Mouse (Mus musculus): ENCODE results near the gene Ppp1r14c. TPM values are rescaled to one million over a fixed set of nuclear protein-coding genes. Genes with fewer than 3 reads are reported as not detected.
"Not testable (repeated sequence)": the region's sequence is repeated elsewhere in the genome, so short reads cannot be mapped to it uniquely, and the experiment has no call there.

The Ppp1r14c gene
- polyA plus RNA-seq, 1 experiment, result 5.0 TPM

DNA sequence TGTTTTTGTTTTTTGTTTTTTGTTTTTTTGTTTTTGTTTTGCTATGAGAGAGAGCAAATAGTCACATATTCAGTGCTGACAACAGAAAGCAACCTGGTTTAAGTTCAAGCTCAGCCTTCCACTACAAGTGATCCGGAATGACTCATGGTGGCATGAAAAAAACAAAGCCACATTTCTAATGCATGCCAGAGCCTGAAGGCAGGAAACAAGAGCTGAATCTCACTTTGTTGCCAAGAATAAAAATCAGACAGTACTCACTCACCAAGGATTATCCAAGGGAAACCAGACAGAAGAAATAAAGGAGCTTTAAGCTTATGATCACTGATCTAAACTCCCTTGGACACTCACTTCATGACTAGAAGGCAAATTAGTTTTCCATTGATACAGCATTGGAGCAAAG is 110.8 kb downstream of the Ppp1r14c start:
- H3K4me2 ChIP-seq (ENCODE audit: low read depth), result peak overlapping the region; percentile 10
- H3K27me3 ChIP-seq (ENCODE audit: control insufficient read depth, insufficient read depth, insufficient read length), result no peaks in the 10 kb centered on the region
- no peaks in the 10 kb centered on the region for H3K36me3 ChIP-seq (ENCODE audit: control insufficient read depth, insufficient read depth)
- H3K4me3 ChIP-seq, result no peak overlapping the region
- no peak overlapping the region for H3ac ChIP-seq (ENCODE audit: control insufficient read depth, insufficient read length)
- no peak for TF ChIP-seq TCF3 (IDR thresholded peaks at IDR 0.05; ENCODE audit: insufficient read length, low read depth)
- no peak for TF ChIP-seq USF1 (IDR thresholded peaks at IDR 0.05; ENCODE audit: low read depth)
- no peak for TF ChIP-seq MYOG (IDR thresholded peaks at IDR 0.05; ENCODE audit: control insufficient read depth in 1 of 3, insufficient read depth in 1 of 3, insufficient read length in 2 of 3, low read depth in 2 of 3)
- no peak for TF ChIP-seq MYOD1 (IDR thresholded peaks at IDR 0.05; ENCODE audit: control insufficient read depth in 1 of 3, insufficient read length in 2 of 3, low read depth in 2 of 3)
- no peak for TF ChIP-seq REST (IDR thresholded peaks at IDR 0.05; ENCODE audit: insufficient read depth, insufficient read length)
- no peak for TF ChIP-seq POLR2AphosphoS2 (IDR thresholded peaks at IDR 0.05; ENCODE audit: insufficient read length, low read depth)
- TF ChIP-seq CEBPB (IDR thresholded peaks at IDR 0.05; ENCODE audit: insufficient read depth, poor library complexity, severe bottlenecking), result no peak
- no peak for TF ChIP-seq E2F4 (IDR thresholded peaks at IDR 0.05; ENCODE audit: insufficient read depth)
- TF ChIP-seq SRF (IDR thresholded peaks at IDR 0.05; ENCODE audit: control insufficient read depth, insufficient read length, low read depth), result no peak
- no peaks in the 10 kb centered on the region for H3K79me2 ChIP-seq (ENCODE audit: control insufficient read depth, insufficient read depth)

DNA sequence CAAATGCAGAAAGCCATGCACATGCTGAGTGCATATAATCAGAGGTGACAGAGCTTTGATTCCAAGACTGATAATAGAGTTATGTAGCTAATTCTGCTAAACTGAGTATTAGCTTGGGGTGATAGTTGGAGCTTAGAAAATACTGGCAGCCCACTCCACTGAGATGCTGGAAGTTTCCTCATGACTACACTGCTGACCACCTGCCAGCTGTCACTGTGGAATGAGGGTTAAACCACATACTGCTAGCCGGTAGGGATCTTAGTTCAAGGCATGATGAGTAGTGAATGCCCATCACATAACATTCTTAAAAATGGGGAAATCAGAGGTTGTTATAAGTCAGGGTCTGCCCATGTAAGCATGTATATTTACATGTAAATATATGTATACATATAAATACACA is 113.9 kb downstream of the Ppp1r14c start:
- TF ChIP-seq POLR2A (IDR thresholded peaks at IDR 0.05; ENCODE audit: insufficient read length, low read depth) (no peak), MYOD1 (IDR thresholded peaks at IDR 0.05; ENCODE audit: control insufficient read depth in 1 of 3, insufficient read length in 2 of 3, low read depth in 2 of 3) (peak in 2 of 3 experiments; percentile 36 to 57)
- H3K4me2 ChIP-seq (ENCODE audit: low read depth), result no peak overlapping the region
- no peak overlapping the region for H3ac ChIP-seq (ENCODE audit: control insufficient read depth, insufficient read length)
- H3K36me3 ChIP-seq (ENCODE audit: control insufficient read depth, insufficient read depth), result no peaks in the 10 kb centered on the region
- no peak overlapping the region for H3K4me3 ChIP-seq
- no peaks in the 10 kb centered on the region for H3K79me2 ChIP-seq (ENCODE audit: control insufficient read depth, insufficient read depth)
- no peaks in the 10 kb centered on the region for H3K27me3 ChIP-seq (ENCODE audit: control insufficient read depth, insufficient read depth, insufficient read length)

DNA sequence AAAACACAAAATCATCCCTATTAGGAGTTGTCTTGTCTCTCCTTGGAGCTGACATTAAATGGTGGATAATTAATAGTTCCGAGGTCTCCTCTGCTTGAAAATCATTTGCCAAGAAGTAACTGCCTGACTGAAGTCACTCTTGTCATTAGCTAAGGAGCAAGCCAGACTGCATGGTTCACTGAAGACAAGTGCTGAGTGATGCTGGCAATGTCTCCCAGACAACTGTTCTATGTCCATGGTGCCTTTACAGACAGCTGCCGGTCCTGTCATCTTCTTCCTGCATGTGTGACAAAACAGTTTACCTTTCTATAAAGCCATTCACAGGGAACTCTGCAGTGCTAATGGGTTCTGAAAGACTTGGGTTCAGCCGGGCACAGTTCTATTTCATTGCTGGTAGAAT is 124.2 kb downstream of the Ppp1r14c start:
- no peak overlapping the region for H3K4me3 ChIP-seq
- TF ChIP-seq POLR2AphosphoS2 (IDR thresholded peaks at IDR 0.05; ENCODE audit: insufficient read length, low read depth) (no peak), USF1 (IDR thresholded peaks at IDR 0.05; ENCODE audit: low read depth) (no peak), MYOD1 (IDR thresholded peaks at IDR 0.05; ENCODE audit: control insufficient read depth in 1 of 3, insufficient read length in 2 of 3, low read depth in 2 of 3) (no peak), MAX (IDR thresholded peaks at IDR 0.05; ENCODE audit: low read depth) (no peak), E2F4 (IDR thresholded peaks at IDR 0.05; ENCODE audit: insufficient read depth) (no peak), SRF (IDR thresholded peaks at IDR 0.05; ENCODE audit: control insufficient read depth, insufficient read length, low read depth) (no peak), REST (IDR thresholded peaks at IDR 0.05; ENCODE audit: insufficient read depth, insufficient read length) (no peak)
- no peak overlapping the region for H3K4me2 ChIP-seq (ENCODE audit: low read depth)
- no peaks in the 10 kb centered on the region for H3K79me2 ChIP-seq (ENCODE audit: control insufficient read depth, insufficient read depth)
- no peaks in the 10 kb centered on the region for H3K27me3 ChIP-seq (ENCODE audit: control insufficient read depth, insufficient read depth, insufficient read length)
- no peak overlapping the region for H3ac ChIP-seq (ENCODE audit: control insufficient read depth, insufficient read length)
- no peaks in the 10 kb centered on the region for H3K36me3 ChIP-seq (ENCODE audit: control insufficient read depth, insufficient read depth)

DNA sequence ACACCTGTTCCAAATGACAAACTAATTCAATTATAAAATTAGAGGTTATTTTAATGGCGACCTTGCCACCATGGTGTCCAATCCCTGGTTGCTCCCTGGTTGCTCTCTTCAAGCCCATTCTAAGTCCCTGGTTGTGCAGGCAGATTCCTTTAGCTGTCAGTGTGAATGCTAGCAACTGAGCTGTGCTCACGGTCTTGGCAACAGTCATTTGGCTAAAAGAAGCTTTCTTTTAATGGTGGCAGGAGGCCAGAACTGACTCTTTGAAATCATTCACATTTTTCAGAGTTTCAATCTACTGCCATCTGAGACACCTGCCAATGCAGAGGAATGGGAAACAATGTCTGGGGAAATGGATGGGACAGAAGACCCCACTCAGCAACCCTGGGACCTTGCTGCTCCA is 130.9 kb downstream of the Ppp1r14c start:
- no peak for TF ChIP-seq MYOG (IDR thresholded peaks at IDR 0.05; ENCODE audit: control insufficient read depth in 1 of 3, insufficient read depth in 1 of 3, insufficient read length in 2 of 3, low read depth in 2 of 3)
- no peak for TF ChIP-seq MYOD1 (IDR thresholded peaks at IDR 0.05; ENCODE audit: control insufficient read depth in 1 of 3, insufficient read length in 2 of 3, low read depth in 2 of 3)
- TF ChIP-seq TCF3 (IDR thresholded peaks at IDR 0.05; ENCODE audit: insufficient read length, low read depth), result no peak
- no peak for TF ChIP-seq POLR2AphosphoS2 (IDR thresholded peaks at IDR 0.05; ENCODE audit: insufficient read length, low read depth)
- TF ChIP-seq POLR2A (IDR thresholded peaks at IDR 0.05; ENCODE audit: insufficient read length, low read depth), result no peak
- no peak for TF ChIP-seq SRF (IDR thresholded peaks at IDR 0.05; ENCODE audit: control insufficient read depth, insufficient read length, low read depth)
- TF ChIP-seq USF1 (IDR thresholded peaks at IDR 0.05; ENCODE audit: low read depth), result no peak
- TF ChIP-seq TCF12 (IDR thresholded peaks at IDR 0.05; ENCODE audit: insufficient read depth, poor library complexity, severe bottlenecking), result no peak
- TF ChIP-seq MAX (IDR thresholded peaks at IDR 0.05; ENCODE audit: low read depth), result no peak
- no peak for TF ChIP-seq CEBPB (IDR thresholded peaks at IDR 0.05; ENCODE audit: insufficient read depth, poor library complexity, severe bottlenecking)
- TF ChIP-seq E2F4 (IDR thresholded peaks at IDR 0.05; ENCODE audit: insufficient read depth), result no peak
- TF ChIP-seq REST (IDR thresholded peaks at IDR 0.05; ENCODE audit: insufficient read depth, insufficient read length), result no peak
- Histone ChIP-seq H3K27me3 (ENCODE audit: control insufficient read depth, insufficient read depth, insufficient read length) (no peaks in the 10 kb centered on the region), H3ac (ENCODE audit: control insufficient read depth, insufficient read length) (no peak overlapping the region), H3K4me3 (no peak overlapping the region), H3K79me2 (ENCODE audit: control insufficient read depth, insufficient read depth) (no peaks in the 10 kb centered on the region), H3K36me3 (ENCODE audit: control insufficient read depth, insufficient read depth) (no peaks in the 10 kb centered on the region), H3K4me2 (ENCODE audit: low read depth) (no peak overlapping the region)

DNA sequence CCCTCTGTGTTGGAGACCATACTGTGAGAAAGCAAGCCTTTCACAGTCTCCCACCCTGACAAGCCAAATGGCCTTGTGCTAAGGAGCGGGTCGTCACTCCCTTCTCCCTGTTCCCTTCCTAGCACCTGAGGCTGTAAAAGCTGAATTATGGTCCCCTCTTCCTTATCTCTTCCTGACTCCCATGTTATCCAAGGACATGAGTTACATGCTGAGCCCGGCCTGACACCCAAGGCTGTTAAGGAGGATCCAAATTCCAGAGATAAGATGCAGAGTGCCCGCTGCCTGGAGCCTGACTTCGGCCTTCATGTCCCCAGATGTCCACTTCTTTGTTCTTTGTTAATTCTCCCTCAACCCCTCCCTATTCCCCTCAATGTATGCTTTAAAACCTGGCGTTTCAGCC is 135.0 kb downstream of the Ppp1r14c start:
- H3K4me2 ChIP-seq (ENCODE audit: low read depth); H3ac ChIP-seq (ENCODE audit: control insufficient read depth, insufficient read length); H3K4me3 ChIP-seq; H3K79me2 ChIP-seq (ENCODE audit: control insufficient read depth, insufficient read depth); H3K27me3 ChIP-seq (ENCODE audit: control insufficient read depth, insufficient read depth, insufficient read length); H3K36me3 ChIP-seq (ENCODE audit: control insufficient read depth, insufficient read depth): not testable (repeated sequence)

Measured in myocyte (in vitro differentiated cells).